Mouse (Mus musculus): ENCODE results near the gene Aplp2. TPM values are rescaled to one million over a fixed set of nuclear protein-coding genes. Genes with fewer than 3 reads are reported as not detected.

Aplp2 gene
- polyA plus RNA-seq, 1 experiment: 568 TPM

DNA sequence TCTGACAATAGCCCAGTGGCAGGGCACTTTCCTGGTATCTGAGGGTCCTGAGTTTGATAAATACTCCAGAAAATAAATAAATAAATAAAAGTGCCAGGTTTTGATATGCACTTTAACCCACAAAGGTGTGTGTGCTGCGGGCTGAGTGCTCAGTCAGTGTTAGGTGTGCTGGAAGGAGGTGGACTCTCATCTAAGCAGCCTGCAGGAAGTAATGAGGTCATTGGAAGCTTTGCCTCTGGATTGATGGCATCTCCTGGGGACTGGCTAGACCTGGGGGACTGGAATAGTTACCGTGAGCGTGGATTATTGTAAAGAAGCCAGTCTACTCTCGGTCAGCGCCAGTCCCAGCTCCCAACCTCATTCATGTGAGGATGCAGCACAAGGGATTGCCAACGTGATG, 34.8 kb upstream of the Aplp2 start:
- no peaks in the 10 kb centered on the region for H3K4me1 ChIP-seq (ENCODE audit: control insufficient read depth, insufficient read depth, low read length)
- no peak overlapping the region for H3K4me3 ChIP-seq (replicated peaks; ENCODE audit: extremely low read depth, low read depth, low read length)
- TF ChIP-seq CTCF (IDR thresholded peaks at IDR 0.05; ENCODE audit: insufficient read depth, low read length) (no peak), POLR2A (IDR thresholded peaks at IDR 0.05; ENCODE audit: borderline replicate concordance, extremely low read depth, low read depth, low read length) (no peak)
- no peak for DNase-seq
- 35% methylated on average over 6 of the region's 6 CpGs for WGBS

DNA sequence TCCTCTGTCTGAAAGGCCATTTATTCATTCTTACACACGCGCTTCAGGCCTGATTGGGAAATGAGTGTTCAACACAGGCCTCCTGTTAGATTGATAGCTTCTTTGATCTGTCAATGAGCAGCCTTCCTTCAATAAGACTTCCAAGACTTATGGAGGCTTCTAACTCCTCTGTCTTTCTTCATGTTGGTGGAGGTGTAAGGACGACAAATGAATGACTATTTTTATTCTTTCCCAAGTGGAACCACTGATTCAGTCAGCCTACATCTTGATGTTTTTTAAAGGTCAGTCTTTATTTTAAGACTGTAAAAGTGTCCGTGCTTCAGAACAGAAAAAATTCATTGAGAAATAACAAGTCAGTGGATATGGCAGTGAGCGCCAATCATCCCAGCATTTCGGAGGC, 33.4 kb upstream of the Aplp2 start:
- TF ChIP-seq POLR2A (IDR thresholded peaks at IDR 0.05; ENCODE audit: borderline replicate concordance, extremely low read depth, low read depth, low read length) (no peak), CTCF (IDR thresholded peaks at IDR 0.05; ENCODE audit: insufficient read depth, low read length) (no peak)
- no peak overlapping the region for H3K4me3 ChIP-seq (replicated peaks; ENCODE audit: extremely low read depth, low read depth, low read length)
- WGBS: 94% methylated on average over 6 of the region's 6 CpGs

DNA sequence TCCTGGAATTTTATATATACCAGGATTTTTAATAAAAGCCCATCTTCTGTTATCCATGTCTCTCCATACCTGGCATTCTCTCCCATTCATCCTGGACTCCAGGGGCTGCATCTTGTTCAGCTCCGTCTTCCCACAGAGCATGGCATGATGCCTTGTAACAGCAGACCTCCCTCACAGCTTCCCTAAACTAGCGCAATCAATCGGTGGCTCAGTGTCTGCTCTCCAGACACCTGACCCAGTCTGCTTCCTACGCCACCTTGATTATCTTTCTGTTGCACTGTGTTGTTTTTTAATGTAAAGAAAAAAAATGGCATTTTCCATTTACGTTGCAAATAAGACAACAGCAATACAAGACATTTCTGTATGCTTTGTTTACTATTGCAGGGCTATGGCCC, 32.3 kb upstream of the Aplp2 start:
- no peak for DNase-seq
- TF ChIP-seq CTCF (IDR thresholded peaks at IDR 0.05; ENCODE audit: insufficient read depth, low read length): no peak
- TF ChIP-seq POLR2A (IDR thresholded peaks at IDR 0.05; ENCODE audit: borderline replicate concordance, extremely low read depth, low read depth, low read length): no peak
- WGBS: 81% methylated on average over 5 of the region's 5 CpGs
- Histone ChIP-seq H3K4me1 (ENCODE audit: control insufficient read depth, insufficient read depth, low read length) (no peaks in the 10 kb centered on the region), H3K4me3 (replicated peaks; ENCODE audit: extremely low read depth, low read depth, low read length) (no peak overlapping the region)

More for the DNA sequence above, 33.4 kb upstream of the Aplp2 start:
- DNase-seq: no peak
- no peaks in the 10 kb centered on the region for H3K4me1 ChIP-seq (ENCODE audit: control insufficient read depth, insufficient read depth, low read length)

DNA sequence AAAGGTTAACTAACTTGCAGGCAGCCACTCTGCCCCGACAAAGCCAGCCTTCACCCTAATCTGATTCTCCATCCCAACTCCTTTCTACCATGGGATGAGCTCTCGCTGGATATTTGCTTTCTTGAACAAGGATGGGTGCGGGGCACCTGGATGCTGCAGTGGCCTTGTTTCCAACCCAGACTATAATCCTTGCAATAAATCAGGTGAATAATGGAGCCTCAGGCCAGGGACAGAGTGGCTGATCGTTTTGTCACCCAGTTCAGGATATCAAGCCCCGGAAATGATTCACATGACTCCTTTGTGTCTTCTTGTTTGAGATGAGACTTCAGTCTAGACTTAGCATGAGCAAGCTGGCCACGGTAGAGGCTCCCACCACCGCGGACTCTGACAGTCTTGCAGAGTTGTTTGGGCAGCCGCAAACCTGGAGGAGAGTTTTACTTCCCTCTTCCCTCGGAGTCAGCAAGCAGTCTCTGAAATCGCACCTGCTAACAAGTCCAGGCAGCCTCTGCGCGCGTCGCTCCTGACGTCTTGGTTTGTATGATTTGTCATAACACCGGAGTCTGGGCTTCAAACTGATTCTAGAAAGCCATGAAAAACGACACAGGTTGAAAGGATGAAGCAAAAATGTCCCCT, 31.8 kb upstream of the Aplp2 start:
- Histone ChIP-seq H3K4me1 (ENCODE audit: control insufficient read depth, insufficient read depth, low read length) (no peaks in the 10 kb centered on the region), H3K4me3 (replicated peaks; ENCODE audit: extremely low read depth, low read depth, low read length) (no peak overlapping the region)
- no peak for DNase-seq
- WGBS: 58% methylated on average over 18 of the region's 18 CpGs
- TF ChIP-seq CTCF (IDR thresholded peaks at IDR 0.05; ENCODE audit: insufficient read depth, low read length): no peak
- no peak for TF ChIP-seq POLR2A (IDR thresholded peaks at IDR 0.05; ENCODE audit: borderline replicate concordance, extremely low read depth, low read depth, low read length)

GRCm38 (mm10) chr9:31241208-31241699, 29.6 kb upstream of the Aplp2 start:
- no peak for DNase-seq
- 73% methylated on average over 7 of the region's 7 CpGs for WGBS
- no peak for TF ChIP-seq CTCF (IDR thresholded peaks at IDR 0.05; ENCODE audit: insufficient read depth, low read length)
- TF ChIP-seq POLR2A (IDR thresholded peaks at IDR 0.05; ENCODE audit: borderline replicate concordance, extremely low read depth, low read depth, low read length): no peak
- no peak overlapping the region for H3K4me3 ChIP-seq (replicated peaks; ENCODE audit: extremely low read depth, low read depth, low read length)
- H3K4me1 ChIP-seq (ENCODE audit: control insufficient read depth, insufficient read depth, low read length): no peaks in the 10 kb centered on the region; the same call in 1 of the 2 replicates

GRCm38 (mm10) chr9:31240522-31241207, 29.1 kb upstream of the Aplp2 start:
- TF ChIP-seq POLR2A (IDR thresholded peaks at IDR 0.05; ENCODE audit: borderline replicate concordance, extremely low read depth, low read depth, low read length) (no peak), CTCF (IDR thresholded peaks at IDR 0.05; ENCODE audit: insufficient read depth, low read length) (no peak)
- H3K4me3 ChIP-seq (replicated peaks; ENCODE audit: extremely low read depth, low read depth, low read length): no peak overlapping the region
- WGBS: 75% methylated on average over 8 of the region's 8 CpGs
- DNase-seq: no peak
- H3K4me1 ChIP-seq (ENCODE audit: control insufficient read depth, insufficient read depth, low read length): peaks cover 2% of the 10 kb centered on the region; the same call in 1 of the 2 replicates

- peaks cover 7% of the 10 kb centered on the region for H3K4me1 ChIP-seq (ENCODE audit: control insufficient read depth, insufficient read depth, low read length)
- DNase-seq: no peak
- 87% methylated on average over 2 of the region's 2 CpGs for WGBS
- no peak overlapping the region for H3K4me3 ChIP-seq (replicated peaks; ENCODE audit: extremely low read depth, low read depth, low read length)
- TF ChIP-seq POLR2A (IDR thresholded peaks at IDR 0.05; ENCODE audit: borderline replicate concordance, extremely low read depth, low read depth, low read length) (no peak), CTCF (IDR thresholded peaks at IDR 0.05; ENCODE audit: insufficient read depth, low read length) (no peak)
Measured at GRCm38 (mm10) chr9:31239551-31239950, 27.9 kb upstream of the Aplp2 start.

GRCm38 (mm10) chr9:31238526-31238925, 26.9 kb upstream of the Aplp2 start:
- no peak overlapping the region for H3K4me3 ChIP-seq (replicated peaks; ENCODE audit: extremely low read depth, low read depth, low read length)
- WGBS: 78% methylated on average over 2 of the region's 2 CpGs
- H3K4me1 ChIP-seq (ENCODE audit: control insufficient read depth, insufficient read depth, low read length): peaks cover 7% of the 10 kb centered on the region
- TF ChIP-seq CTCF (IDR thresholded peaks at IDR 0.05; ENCODE audit: insufficient read depth, low read length) (no peak), POLR2A (IDR thresholded peaks at IDR 0.05; ENCODE audit: borderline replicate concordance, extremely low read depth, low read depth, low read length) (no peak)
- no peak for DNase-seq

DNA sequence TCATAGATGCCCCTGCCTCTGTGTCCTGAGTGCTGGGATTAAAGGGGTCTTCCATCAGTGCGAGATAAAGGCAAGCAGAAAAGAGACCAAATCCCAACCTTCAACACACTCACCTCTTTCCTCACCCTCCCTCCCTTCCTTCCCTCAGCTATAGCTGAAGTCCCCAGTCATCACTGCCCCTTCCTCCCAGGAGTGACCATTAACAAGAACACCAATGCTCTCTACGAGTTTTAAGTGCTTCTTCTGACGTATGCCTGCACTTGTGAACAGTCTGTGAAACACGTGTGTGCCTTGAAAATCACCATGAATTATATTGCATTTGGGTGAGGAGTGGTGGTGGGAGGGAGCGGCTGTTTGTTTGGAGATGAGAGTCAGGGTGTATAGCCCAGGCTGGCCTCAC, 24.5 kb upstream of the Aplp2 start:
- Histone ChIP-seq H3K4me1 (ENCODE audit: control insufficient read depth, insufficient read depth, low read length) (peaks cover 7% of the 10 kb centered on the region), H3K4me3 (replicated peaks; ENCODE audit: extremely low read depth, low read depth, low read length) (no peak overlapping the region)
- no peak for TF ChIP-seq CTCF (IDR thresholded peaks at IDR 0.05; ENCODE audit: insufficient read depth, low read length)
- no peak for TF ChIP-seq POLR2A (IDR thresholded peaks at IDR 0.05; ENCODE audit: borderline replicate concordance, extremely low read depth, low read depth, low read length)
- DNase-seq: no peak
- 67% methylated on average over 5 of the region's 5 CpGs for WGBS

DNA sequence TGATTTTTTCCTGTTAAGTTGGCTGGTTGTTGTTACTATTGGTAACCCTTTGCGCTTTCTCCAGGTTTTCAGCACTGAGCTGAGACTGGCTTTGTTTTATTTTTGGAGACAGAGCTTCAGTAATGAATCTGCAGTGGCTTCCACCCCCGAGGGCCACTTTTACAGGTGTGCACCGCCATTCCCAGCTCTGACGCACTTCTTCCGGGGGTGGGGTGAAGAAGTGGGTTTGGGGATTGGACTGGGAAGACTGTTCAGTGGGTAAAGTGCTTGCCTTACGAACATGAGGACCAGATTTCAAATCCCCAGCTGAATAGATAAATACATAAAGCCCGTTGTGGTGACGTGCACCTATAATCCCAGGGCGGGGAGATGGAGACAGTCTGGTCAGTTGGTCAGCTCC, 23.9 kb upstream of the Aplp2 start:
- 58% methylated on average over 9 of the region's 9 CpGs for WGBS
- peaks cover 7% of the 10 kb centered on the region for H3K4me1 ChIP-seq (ENCODE audit: control insufficient read depth, insufficient read depth, low read length)
- no peak for DNase-seq
- no peak overlapping the region for H3K4me3 ChIP-seq (replicated peaks; ENCODE audit: extremely low read depth, low read depth, low read length)
- TF ChIP-seq POLR2A (IDR thresholded peaks at IDR 0.05; ENCODE audit: borderline replicate concordance, extremely low read depth, low read depth, low read length): no peak
- no peak for TF ChIP-seq CTCF (IDR thresholded peaks at IDR 0.05; ENCODE audit: insufficient read depth, low read length)
